Mouse (Mus musculus) megakaryocyte-erythroid progenitor cell, adult 5-6 weeks (primary cell): ENCODE results near the gene Tnfrsf12a. TPM values are rescaled to one million over a fixed set of nuclear protein-coding genes. Genes with fewer than 3 reads are reported as not detected.

Experiments
- ATAC-seq: replicated peaks from 2 replicates; pipeline ENCODE4 v1.8.0; 2016; ENCODE audit warnings: mild to moderate bottlenecking, inconsistent platforms; ENCODE audit not compliant: severe bottlenecking, poor library complexity, low FRiP score, low TSS enrichment
- total RNA-seq, 2 experiments: library from RNA; stranded (forward) in 1 of 2; stranded (reverse) in 1 of 2; fragments of 200-1000, 215-1000 nt in 1 of 2; fragments of >200 nt in 1 of 2; fragmentation: Nextera tagmentation in 1 of 2; gene quantifications; 2 replicates each; pipeline ENCODE4 v1.2.3; 2014 to 2017

Tnfrsf12a gene
- total RNA-seq, 2 experiments from 2014 or later = 0.94 to 15.6 TPM

DNA sequence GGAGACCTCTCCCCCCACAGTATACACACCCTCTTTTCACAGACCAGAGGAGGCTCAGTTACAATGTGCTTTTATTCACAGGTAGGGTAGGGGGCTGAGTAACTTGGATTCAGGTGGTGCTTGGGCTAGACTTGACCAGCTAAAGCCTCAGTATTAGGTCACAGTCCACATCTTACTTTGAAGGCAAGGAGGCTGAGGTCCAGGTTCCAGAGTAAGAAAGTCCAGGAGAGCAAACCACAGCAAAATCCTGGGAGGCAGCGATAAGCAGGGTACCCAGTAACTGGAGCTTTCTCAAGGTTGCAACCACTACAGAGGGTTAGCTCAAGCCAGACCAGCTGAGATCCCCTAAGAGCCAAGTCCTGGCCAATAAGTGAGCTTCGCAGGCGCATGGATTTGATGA lies 5.3 kb upstream of the Tnfrsf12a start:
- no peak for ATAC-seq

DNA sequence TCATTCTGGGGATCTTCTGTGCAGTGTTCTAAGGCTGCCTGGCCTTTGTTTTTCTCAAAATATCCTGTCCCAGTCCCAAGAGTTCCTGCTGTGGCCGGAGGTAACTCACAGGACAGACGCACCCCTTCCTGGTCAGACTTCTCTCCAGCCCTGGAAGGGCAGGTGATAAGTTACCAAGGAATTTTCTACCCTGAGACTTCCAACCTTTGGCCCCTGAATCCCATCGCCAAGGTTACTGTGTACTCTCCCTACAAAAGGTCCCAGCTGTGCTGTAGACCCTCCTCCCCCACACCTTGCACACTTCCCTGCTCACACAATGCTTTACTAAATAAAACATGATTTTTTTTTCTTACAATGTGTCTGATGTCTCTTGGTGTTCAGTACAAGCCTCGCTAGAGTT lies 4.8 kb upstream of the Tnfrsf12a start:
- no peak for ATAC-seq

DNA sequence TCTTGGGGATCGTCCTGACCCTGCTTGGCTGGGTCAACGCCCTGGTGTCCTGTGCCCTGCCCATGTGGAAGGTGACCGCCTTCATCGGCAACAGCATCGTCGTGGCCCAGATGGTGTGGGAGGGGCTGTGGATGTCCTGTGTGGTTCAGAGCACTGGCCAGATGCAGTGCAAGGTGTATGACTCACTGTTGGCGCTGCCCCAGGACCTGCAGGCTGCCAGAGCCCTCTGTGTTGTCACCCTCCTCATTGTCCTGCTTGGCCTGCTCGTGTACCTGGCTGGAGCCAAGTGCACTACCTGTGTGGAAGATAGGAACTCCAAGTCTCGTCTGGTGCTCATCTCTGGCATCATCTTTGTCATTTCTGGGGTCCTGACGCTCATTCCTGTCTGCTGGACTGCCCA lies 3.8 kb upstream of the Tnfrsf12a start:
- ATAC-seq = no peak

DNA sequence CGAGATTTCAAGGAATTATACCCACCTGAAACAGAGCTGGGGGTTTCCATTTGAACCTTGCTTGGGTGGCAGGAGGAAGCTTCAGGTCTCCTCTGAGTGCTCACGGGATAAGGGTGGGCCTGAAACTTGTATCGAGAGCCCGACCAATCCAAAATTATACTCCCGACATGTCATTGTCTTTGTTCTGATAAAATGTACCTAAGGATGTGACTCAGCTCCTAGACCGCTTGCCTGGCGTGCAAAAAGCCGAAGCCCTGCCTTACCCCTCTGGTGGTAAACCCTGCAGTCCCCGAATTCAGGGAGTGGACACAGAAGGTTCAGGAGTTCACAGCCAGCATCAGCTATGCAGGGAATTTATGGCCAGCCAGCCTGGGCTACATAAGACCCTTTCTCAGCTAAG lies 3.1 kb upstream of the Tnfrsf12a start:
- no peak for ATAC-seq

DNA sequence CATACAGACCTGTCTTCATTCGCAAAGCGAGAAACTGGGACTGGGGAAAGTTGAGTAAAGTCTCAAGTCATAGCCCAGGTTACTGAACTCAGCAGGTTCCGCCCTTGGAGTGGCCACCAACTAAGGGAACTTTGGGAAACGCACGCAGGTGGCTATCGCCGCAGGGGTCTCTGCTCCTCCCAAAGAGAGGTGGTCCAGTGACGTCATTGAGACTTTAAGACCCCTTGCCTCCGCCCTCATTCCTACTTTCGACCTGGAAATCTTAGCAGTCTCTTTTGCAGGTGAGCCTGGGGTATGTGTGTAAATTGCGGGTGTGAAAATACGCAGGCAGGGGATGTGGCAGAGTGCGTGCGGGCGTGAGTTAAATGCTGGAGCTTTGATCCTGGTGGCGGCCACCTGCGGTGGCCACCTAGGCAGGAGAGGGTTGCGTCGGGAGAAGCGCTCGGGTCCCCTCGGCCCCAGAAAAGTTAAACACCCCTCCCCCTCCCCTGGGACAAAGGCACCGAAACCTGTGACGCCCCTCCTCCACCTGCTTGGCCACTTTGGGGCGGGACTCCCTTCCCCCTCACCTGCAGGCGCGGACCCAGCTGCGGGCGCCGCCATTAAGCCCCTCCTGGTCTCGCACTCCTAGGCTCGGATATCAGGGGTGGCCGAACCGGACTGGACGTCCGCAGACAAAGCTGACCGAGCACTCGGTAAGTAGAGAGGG lies 2.0 kb upstream of the Tnfrsf12a start, which contains the start of gene Cldn6:
Cldn6 (plus strand) TSS at position 123 of the 709 bp plus-strand sequence.
- ATAC-seq = no peak

DNA sequence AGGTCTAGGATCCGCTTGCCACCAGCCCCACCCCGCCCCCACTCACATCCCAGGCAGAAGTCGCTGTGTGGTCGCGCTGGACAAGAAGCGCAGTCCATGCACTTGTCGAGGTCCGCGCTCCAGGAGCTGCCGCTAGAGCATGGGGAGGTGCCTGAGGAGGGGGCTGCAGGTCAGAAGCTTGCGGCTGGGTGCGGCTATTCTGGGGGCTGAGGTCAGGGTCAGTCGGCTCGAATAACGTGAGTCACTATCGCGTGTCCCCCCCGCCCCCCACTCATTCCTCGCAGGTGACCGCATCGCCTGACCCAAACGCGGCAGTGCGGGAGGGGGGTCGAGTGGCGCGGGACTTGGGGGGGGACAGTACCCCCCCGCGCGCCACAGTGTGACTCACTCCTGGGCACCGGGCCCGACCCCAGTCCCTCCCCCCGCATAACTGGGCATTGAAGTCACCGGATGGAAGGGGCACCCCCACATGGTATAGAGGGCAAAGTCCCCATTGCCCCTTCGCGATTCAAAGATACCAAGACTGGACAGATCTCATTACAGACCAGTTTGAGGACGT lies 716 bp downstream of the Tnfrsf12a start:
- no peak for ATAC-seq

DNA sequence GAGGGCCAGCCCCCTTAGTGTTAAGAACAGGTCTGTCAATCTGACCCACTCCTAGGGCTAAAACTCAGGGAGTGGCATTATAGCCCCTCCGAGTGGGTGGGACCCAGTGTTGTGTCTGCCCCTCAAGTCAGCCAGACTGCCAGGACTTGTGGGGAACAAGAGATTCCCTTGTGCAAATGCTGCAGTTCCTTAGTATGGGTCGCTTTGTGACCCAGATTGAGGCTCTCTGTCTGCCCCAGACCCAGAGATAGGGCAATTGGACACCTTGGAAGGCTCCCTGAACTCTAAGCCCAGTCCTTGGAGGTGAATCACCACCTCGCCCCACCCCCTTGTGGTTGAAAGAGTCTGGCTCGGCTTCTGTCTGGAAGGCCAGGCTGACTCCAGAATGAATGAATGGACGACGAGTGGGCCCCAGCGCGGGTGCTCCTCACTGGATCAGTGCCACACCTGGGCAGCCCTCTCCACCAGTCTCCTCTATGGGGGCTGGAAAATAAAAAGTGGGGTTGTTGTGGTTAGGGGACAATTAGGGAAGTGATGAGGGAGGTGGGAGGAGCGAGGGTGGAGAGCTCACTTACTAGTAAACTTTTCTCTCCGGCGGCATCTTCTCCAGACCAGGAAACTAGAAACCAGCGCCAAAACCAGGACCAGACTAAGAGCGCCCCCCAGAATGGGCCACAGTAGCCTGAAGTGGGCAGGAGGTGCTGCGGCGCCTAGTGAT lies 1.5 kb downstream of the Tnfrsf12a start:
- ATAC-seq = 0 out of 2 replicates have a peak, but pooled peaks have one; percentile 3

DNA sequence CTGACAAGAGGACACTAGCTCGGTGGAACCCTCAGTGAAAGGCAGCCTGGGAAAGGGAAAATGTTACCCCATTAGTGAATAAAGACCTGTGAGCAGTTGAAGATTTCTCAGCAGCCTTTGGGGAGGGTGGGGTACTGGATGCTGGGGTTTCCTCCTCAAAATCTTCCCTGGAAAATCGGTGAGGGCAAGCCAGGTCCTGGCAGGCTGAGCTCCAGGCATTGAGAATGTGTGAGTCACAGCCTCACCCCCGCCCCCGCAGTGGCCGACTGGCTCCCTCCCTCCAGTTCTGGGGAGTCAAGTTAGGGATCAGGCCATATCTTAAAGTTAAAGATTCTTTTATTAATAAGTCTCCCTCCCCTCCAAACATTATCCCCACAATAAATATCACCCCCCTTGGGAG lies 2.1 kb downstream of the Tnfrsf12a start:
- ATAC-seq = no peak

DNA sequence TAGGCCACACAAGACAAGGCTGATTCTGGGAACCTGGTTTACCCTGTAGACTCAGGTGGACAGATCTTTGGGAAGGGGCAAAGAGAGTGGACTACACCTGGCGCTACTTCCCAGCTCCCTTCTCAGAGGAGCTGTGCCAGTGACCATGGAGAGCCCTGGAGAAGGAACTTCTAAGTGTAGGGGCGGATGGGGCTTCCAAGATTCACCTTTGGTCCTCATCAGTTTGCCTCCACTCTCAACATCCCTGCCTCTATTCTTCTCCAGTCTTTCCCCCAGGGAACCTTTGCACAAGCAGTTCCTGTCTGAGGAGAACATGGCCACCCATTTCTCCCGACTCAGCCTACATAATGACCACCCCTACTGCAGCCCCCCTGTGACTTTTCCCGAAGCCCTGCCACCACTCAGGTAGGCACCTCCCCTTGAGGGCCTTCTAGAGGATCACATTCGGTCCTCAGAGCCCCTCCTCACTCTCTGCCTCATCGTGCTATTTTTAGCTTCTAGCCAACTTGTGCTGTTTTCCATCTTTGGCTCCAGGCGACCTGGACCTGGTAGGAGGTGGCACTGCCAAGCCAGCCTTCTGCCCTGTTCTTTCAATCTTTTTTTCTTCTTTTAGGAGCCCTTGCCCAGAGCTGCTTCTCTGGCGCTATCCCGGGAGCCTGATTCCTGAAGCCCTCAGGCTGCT lies 2.9 kb downstream of the Tnfrsf12a start:
- ATAC-seq = no peak

DNA sequence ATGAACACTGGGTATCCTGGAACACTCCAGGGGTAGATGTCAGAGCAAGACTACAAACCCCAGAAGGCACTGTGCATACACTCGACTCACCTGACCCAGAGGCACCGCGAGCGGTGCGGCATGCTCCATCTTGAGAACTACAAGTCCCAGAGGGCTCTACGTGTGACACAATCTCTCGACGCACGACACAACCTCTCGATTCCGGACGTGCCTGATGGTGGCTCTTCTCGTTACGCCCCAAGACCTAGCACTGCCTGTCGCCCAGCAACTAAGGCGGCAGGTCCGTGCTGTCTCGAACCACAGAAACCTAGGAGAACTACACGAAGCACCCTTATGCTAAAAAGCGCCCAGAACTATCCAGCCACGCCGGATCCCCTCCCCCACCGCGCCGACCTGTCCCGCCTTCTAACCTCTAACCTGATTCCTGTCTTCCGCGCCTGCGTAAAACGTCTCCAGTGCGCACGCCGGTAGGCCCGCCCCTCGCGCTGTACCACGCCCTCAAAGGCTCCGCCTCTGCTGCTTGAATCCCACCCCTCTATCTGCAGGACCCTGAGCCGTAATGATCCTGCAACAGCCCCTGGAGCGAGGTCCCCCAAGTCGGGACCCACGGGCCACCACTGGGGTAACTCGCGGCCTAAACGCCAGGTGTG lies 3.7 kb downstream of the Tnfrsf12a start, which contains the start of the genes Hcfc1r1 and Thoc6:
Hcfc1r1 (plus strand) TSS at position 173 of the 650 bp plus-strand sequence.
Thoc6 (minus strand) TSS at position 459 of the 650 bp plus-strand sequence.
- ATAC-seq = peak; percentile 90

DNA sequence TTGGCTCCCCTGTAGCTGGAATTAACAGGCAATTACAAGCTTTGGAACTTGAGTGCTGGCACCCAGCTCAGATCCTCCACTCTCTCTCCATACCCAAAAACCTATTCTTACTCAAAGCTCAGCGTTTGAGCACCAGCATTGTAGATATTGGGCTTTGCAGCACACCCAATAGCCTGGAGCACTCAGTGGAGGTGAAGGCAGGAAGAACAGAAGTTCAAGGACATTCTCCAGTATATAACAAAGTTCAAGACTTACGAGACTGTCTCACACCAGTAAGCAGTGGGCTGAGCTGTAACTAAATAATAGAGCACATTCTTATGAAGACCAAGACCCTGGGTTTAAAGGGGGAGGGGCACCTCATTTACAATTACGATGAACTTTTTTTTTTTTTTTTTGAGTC lies 4.5 kb downstream of the Tnfrsf12a start:
- no peak for ATAC-seq

DNA sequence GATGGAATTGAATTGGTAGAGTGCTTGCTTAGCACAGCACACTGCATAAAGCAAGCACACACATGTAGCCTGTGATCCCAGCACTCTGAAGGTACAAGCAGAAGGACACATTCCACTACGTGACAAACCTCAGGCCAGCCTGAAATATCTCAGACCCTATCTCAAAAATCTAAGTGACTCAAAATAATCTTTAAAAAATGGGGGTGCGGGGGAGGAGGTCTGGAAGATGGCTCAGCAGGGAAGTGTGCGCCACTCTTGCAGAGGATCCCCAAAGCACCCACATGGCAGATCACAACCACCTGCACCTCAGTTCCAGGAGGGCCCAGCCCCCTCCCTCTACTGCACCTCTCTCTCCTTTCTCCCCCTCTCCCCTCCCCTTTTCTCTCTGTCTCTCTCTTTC lies 5.7 kb downstream of the Tnfrsf12a start:
- no peak for ATAC-seq

DNA sequence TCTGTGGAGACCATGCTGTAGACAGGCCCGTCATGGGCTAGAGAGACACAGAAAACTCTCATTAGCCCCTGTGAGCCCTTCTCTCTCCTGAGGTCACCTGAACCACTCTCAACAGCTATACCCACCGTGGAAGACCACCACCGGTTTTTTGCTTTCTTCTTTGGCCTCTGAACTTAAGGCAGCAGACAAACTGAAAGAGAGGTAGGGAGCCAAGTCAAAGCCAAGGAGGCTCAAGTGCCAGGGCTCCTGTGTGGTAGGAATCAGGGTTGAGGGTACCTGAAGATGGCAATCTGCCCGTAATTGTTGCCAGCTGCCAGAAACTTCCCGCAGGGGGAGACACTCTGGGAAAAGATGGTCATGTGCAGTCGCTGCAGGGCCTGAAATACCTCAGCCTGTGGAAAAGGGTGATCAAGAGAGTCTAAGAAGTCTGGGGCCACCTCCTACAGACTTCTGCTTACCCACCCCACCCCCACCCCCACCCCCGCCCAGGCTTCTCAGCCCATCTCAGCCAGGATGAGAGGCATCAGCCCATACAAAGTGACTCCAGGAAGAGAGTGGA lies 6.7 kb downstream of the Tnfrsf12a start:
- ATAC-seq = no peak

DNA sequence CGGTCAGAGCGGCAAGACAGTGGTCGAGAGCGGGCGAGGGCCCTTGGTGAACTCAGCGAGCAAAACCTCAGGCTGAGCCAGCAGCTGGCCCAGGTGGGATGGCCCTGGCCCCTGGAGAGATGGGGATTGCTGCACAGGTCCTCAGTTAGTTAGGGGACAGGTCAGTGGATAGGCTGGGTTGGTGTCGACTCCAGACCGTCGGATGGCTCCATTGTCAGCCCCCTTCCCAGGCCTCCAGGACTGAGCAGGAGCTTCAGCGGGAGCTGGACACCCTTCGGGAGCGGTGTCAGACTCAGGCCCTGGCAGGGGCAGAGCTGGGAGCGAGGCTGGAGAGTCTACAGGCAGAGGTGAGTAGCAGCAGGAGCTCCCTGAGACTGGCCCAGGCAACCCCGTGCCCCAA lies 11.8 kb downstream of the Tnfrsf12a start:
- ATAC-seq = no peak

DNA sequence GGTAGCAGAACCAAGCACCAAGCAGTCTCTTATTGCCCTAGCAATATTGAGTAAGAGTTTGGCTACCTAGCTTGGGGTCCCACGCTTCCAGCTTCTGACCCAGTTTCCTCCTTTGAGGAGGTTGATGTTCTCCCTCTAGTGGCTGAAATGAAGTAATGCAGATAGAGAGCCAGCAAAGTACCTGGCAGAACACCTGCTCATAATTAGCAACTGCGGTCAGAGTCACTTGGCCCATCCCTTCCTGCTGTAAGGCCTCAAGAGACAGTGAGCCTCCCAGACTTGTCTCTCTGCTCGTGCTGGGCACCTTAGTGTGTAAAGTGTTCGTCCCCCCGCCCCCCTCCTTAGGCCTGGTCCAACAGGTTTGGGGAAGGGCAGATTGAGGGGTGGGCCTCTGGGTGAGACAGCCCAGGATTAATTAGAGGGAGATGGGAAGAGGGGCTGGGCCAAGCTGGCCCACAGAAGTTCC lies 12.7 kb downstream of the Tnfrsf12a start:
- 0 out of 2 replicates have a peak, but pooled peaks have one; percentile 20 for ATAC-seq

DNA sequence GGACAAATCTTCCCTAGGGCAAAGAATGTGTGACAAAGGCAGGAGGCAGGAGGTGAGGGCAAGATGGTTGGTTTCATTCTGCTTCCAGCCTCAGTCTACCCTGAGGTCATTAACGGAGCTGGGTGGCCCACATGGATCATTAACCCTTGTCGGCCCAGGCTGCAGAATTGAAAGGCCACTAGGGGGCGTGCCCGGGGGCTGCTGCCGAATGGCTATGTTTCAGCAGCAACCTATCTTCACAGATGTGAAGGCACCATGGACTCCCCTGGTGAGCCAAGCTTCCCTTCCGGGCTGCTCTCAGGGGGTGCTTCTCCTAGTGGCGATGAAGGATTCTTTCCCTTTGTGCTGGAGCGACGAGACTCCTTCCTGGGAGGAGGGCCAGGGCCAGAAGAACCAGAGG lies 15.7 kb downstream of the Tnfrsf12a start:
- ATAC-seq = peak; percentile 38; the same call in 1 of the 2 replicates

DNA sequence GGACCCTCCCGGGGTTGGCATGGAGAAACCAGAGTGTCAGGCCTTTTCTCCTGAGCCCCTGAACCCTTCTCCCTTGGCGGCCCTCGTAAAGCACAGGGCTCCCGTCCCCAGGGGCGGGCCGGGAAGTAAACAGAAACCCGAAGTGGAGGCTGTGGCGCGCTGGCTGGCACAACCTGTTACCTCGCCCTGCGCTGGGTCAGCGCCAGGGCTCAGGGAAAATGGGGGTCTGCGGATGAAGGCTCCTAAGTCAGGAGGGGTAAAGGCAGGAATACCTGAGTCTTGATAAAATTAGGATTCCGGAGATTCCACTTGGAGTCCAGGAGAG lies 16.4 kb downstream of the Tnfrsf12a start:
- no peak for ATAC-seq

DNA sequence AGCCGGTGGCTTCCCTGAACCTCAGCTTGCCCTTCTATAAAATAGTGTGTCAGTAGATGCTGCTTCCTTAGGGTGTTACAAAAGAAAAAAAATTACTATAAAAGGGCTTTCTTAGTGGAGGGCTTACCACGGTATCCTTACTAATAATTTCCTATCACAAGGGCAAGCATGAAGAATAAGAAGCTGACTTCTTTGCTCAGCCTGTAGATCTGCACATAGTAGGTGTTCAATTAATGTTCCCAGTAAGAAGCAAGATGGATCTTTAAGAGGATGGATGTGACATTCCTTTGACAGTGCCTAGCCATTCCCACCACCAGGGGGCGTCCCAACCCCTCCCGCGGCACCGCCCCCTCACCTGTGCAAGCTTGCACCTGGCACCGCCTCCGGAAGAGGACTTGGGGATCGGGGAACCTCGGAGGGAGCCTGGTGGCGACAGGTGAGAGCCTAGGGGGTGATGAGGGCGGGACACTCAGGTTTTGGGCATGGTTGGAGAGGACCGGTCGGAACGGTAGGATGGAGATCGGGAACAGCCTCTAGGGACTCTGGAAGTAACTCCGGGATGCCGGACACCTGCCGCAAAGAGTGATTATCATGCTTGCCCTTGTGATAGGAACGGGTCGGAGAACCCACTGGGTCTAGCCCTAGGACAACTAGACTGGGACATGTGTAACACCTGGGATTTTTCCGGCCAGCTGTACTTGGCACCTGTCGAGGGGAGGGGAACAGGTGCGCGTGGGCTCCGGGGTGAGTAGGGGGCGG lies 17.0 kb downstream of the Tnfrsf12a start, which contains the start of gene Bicdl2:
Bicdl2 (plus strand) TSS at position 390 of the 759 bp plus-strand sequence.
- 0 out of 2 replicates have a peak, but pooled peaks have one; percentile 35 for ATAC-seq
